In the genomic region with DNA sequence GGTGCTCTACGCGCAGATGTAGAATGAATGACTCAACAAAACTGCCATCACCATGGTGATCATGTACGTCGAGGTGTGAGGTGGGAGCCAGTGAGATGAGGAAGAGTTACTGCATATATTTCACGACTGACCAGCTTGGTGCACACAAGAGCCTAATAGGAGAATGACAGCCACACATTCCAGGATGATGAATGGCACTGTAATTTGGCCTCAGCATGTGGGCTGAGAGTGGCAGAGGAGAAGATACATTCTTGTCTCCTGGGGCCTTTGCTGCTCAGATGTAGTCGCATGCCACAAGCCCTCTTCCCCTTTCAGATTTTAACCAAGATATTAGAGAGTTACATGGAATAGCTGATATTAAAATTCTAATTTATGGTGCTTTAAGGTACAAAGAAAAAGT, we compare ENCODE assay signal across 31 mouse cellular contexts.
DNase-seq lines count a peak whose midpoint lies in the region; ATAC-seq lines count a peak whose summit lies in the region.
"Had no signal": no experiment of that assay in that cellular context is flagged by ENCODE, and none has a peak within 500 bp of the region (broad histone marks: within the 10 kb centered on the region; RNA-seq: fewer than 3 reads in every experiment).

No protein-coding gene starts in this region.

- no peaks in the 10 kb centered on the region for H3K4me1 ChIP-seq in embryonic facial prominence, embryonic 14.5 days (ENCODE audit: control insufficient read depth, insufficient read depth, low read length)
- H3K4me1 ChIP-seq in embryonic facial prominence, embryonic 10.5 days: no peaks in the 10 kb centered on the region
- H3K4me1 ChIP-seq in neural tube, embryonic 11.5 days (ENCODE audit: control insufficient read depth, insufficient read depth, low read length): no peaks in the 10 kb centered on the region
- H3K4me1 ChIP-seq: forebrain, embryonic 10.5 days; forebrain, embryonic 15.5 days; heart, embryonic 15.5 days; hindbrain, embryonic 15.5 days; intestine, embryonic 15.5 days had no signal

- no peaks in the 10 kb centered on the region for H3K27me3 ChIP-seq in embryonic facial prominence, embryonic 14.5 days (replicated peaks; ENCODE audit: control insufficient read depth, insufficient read depth, low read length)
- no peaks in the 10 kb centered on the region for H3K27me3 ChIP-seq in embryonic facial prominence, embryonic 10.5 days (replicated peaks; ENCODE audit: low read depth, poor library complexity, severe bottlenecking)
- H3K27me3 ChIP-seq in neural tube, embryonic 11.5 days (ENCODE audit: control insufficient read depth, insufficient read depth, low read length): no peaks in the 10 kb centered on the region
- H3K27me3 ChIP-seq: forebrain, embryonic 15.5 days; heart, embryonic 15.5 days; hindbrain, embryonic 15.5 days; intestine, embryonic 15.5 days; neural tube, embryonic 13.5 days had no signal

- no peak overlapping the region for H3K9ac ChIP-seq in embryonic facial prominence, embryonic 14.5 days (ENCODE audit: low read depth, low read length)
- H3K9ac ChIP-seq in neural tube, embryonic 11.5 days (ENCODE audit: low read length): no peak overlapping the region
- H3K9ac ChIP-seq: forebrain, embryonic 15.5 days; heart, embryonic 15.5 days; hindbrain, embryonic 15.5 days; intestine, embryonic 15.5 days; liver, embryonic 14.5 days; neural tube, embryonic 13.5 days had no signal

- peak; percentile 33; the same call in 1 of the 2 replicates for ATAC-seq in embryonic facial prominence, embryonic 14.5 days (ENCODE audit: low read depth)
- no peak for ATAC-seq in neural tube, embryonic 11.5 days (ENCODE audit: insufficient read depth, low FRiP score, low TSS enrichment)
- ATAC-seq: forebrain, embryonic 15.5 days; intestine, embryonic 15.5 days had no signal

- H3K9me3 ChIP-seq in embryonic facial prominence, embryonic 14.5 days (ENCODE audit: control insufficient read depth, low read length): no peaks in the 10 kb centered on the region
- H3K9me3 ChIP-seq in embryonic facial prominence, embryonic 10.5 days: no peaks in the 10 kb centered on the region
- no peaks in the 10 kb centered on the region for H3K9me3 ChIP-seq in neural tube, embryonic 11.5 days (ENCODE audit: control insufficient read depth, low read length)
- H3K9me3 ChIP-seq: forebrain, embryonic 10.5 days; forebrain, embryonic 15.5 days; heart, embryonic 15.5 days; hindbrain, embryonic 15.5 days; intestine, embryonic 15.5 days; neural tube, embryonic 13.5 days had no signal

- no peak overlapping the region for H3K4me3 ChIP-seq in embryonic facial prominence, embryonic 14.5 days (ENCODE audit: low read depth, low read length)
- no peak overlapping the region for H3K4me3 ChIP-seq in embryonic facial prominence, embryonic 10.5 days
- no peak overlapping the region for H3K4me3 ChIP-seq in neural tube, embryonic 11.5 days (ENCODE audit: low read depth, low read length)
- H3K4me3 ChIP-seq: forebrain, embryonic 10.5 days; forebrain, embryonic 15.5 days; heart, embryonic 15.5 days; hindbrain, embryonic 15.5 days; intestine, embryonic 15.5 days; neural tube, embryonic 13.5 days had no signal

- H3K36me3 ChIP-seq in embryonic facial prominence, embryonic 14.5 days (ENCODE audit: control insufficient read depth, insufficient read depth, low read length): no peaks in the 10 kb centered on the region
- H3K36me3 ChIP-seq in embryonic facial prominence, embryonic 10.5 days (replicated peaks): no peaks in the 10 kb centered on the region
- H3K36me3 ChIP-seq in neural tube, embryonic 11.5 days (ENCODE audit: control insufficient read depth, insufficient read depth, low read length): no peaks in the 10 kb centered on the region
- H3K36me3 ChIP-seq: forebrain, embryonic 10.5 days; forebrain, embryonic 15.5 days; G1E; heart, embryonic 15.5 days; hindbrain, embryonic 15.5 days; intestine, embryonic 15.5 days; neural tube, embryonic 13.5 days had no signal

- WGBS in embryonic facial prominence, embryonic 14.5 days: 69% methylated on average over 6 of the region's 6 CpGs
- WGBS in embryonic facial prominence, embryonic 10.5 days: 79% methylated on average over 6 of the region's 6 CpGs
- WGBS in neural tube, embryonic 11.5 days: 58% methylated on average over 6 of the region's 6 CpGs

- intact Hi-C loops in left cerebral cortex, postnatal 4 days (cut with DNase I): no loop called here
- intact Hi-C loops in left cerebral cortex, postnatal 25 days (cut with DNase I): no loop called here

- no peak for DNase-seq in embryonic facial prominence, embryonic 14.5 days (ENCODE audit: low spot score)
- DNase-seq in embryonic facial prominence, embryonic 10.5 days (ENCODE audit: low spot score): no peak
- peak; percentile 23 for DNase-seq in left cerebral cortex, postnatal 4 days
- DNase-seq in left cerebral cortex, postnatal 25 days (ENCODE audit: low spot score in 2 of 2): no peak
- DNase-seq in embryo, embryonic 10.5 days (ENCODE audit: low spot score): peak; percentile 50
- DNase-seq in neural tube, embryonic 11.5 days (ENCODE audit: low spot score): peak; percentile 22
- no peak for DNase-seq in layer of hippocampus, adult 9-10 months (ENCODE audit: low spot score)
- no peak for DNase-seq in kidney, postnatal 4 days
- DNase-seq: adrenal gland, adult 2 months; adrenal gland, postnatal 36 days; cerebellum, adult 8-10 months; cerebellum, postnatal 25 days; gastrocnemius, postnatal 10 days; kidney, adult 2 months; kidney, postnatal 36 days; layer of hippocampus, postnatal 36 days; liver; lung, adult 2 months; lung, postnatal 10 days; midbrain, embryonic 14.5 days; right cerebral cortex, postnatal 25 days; thymus, postnatal 14 days had no signal

- no peak overlapping the region for H3K27ac ChIP-seq in embryonic facial prominence, embryonic 14.5 days (replicated peaks; ENCODE audit: low read depth, low read length)
- H3K27ac ChIP-seq in embryonic facial prominence, embryonic 10.5 days (replicated peaks): no peak overlapping the region
- no peak overlapping the region for H3K27ac ChIP-seq in neural tube, embryonic 11.5 days (ENCODE audit: low read depth, low read length)
- H3K27ac ChIP-seq: forebrain, embryonic 10.5 days; forebrain, embryonic 15.5 days; heart, embryonic 15.5 days; hindbrain, embryonic 15.5 days; intestine, embryonic 15.5 days; liver, embryonic 14.5 days; macrophage; neural tube, embryonic 13.5 days had no signal

- H3K4me2 ChIP-seq in embryonic facial prominence, embryonic 14.5 days (ENCODE audit: low read depth, low read length): no peak overlapping the region
- H3K4me2 ChIP-seq in neural tube, embryonic 11.5 days (ENCODE audit: low read depth): no peak overlapping the region
- H3K4me2 ChIP-seq: forebrain, embryonic 15.5 days; heart, embryonic 15.5 days; hindbrain, embryonic 15.5 days; intestine, embryonic 15.5 days; neural tube, embryonic 13.5 days had no signal

Comparison
In these comparisons a context has a peak if more than half of its experiments do, and no peak if none do; other contexts are left out.
1. DNase-seq: peak in left cerebral cortex, postnatal 4 days (single experiment), embryo, embryonic 10.5 days (single experiment) and neural tube, embryonic 11.5 days (single experiment); none in embryonic facial prominence, embryonic 14.5 days (single experiment), embryonic facial prominence, embryonic 10.5 days (single experiment), left cerebral cortex, postnatal 25 days (0 of 2), layer of hippocampus, adult 9-10 months (single experiment) and kidney, postnatal 4 days (0 of 2).